Mouse (Mus musculus): ENCODE measurements around the gene Mark3. TPM values are rescaled to one million over a fixed set of nuclear protein-coding genes. Genes with fewer than 3 reads are reported as not detected.

The Mark3 gene
- total RNA-seq, 2 experiments from 2014 or later: 45.5 to 47.4 TPM

DNA sequence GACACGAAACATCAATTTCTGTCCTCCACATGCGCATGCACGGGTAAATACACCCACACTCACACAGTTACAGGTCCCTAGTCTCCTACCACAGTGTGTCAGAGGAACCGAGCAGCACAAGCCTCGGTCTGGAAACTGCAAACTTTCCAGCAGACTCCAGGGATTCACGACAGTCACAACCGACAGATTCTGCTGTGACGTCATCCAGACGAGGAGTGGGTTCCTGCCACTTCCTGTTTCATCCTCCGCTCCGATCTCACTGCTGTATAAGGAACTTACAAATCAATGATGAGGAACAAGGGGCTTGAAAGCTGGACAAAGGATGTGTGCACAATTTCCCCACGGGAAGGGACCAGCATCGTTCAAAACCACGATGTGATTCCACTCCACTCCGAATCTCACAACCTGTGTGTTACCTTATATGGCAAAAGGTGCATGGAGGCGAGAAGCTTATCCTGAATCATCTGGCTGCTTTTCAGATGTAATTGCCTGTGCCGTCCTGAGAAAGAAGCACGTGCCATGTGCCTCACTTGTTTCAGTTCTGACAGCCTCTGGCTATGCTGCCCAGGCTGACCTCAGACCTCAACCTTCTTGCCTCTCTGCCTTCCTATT, 14.6 kb upstream of the Mark3 start:
- DNase-seq: peak in 1 of 2 experiments; percentile 43

- no peak for DNase-seq
Observed at GRCm38 (mm10) chr12:111560286-111560685, 14.0 kb upstream of the Mark3 start.

DNA sequence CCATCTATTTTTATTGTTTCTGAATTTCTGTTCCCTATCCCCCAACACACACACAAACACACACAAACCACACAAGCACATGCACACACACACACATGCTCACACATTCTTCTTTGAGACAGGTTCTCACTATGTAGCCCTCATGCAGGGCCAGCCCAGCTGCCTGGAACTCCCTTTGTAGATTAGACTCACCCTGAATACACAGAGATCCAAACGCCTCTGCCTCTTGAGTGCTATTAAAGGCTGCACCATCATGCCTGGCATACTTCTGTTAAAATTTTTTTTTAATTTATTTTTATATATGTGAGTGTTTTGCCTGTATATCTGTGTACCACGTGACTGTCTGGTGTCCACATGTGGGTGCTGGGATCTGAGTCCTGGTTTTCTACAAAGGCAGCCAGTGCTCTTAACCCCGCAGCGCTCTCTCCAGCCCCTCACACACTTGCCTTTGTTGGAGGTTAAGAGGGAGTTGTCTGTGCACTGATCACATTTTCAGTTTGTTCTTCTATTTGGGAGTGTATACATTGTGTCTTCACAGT, 12.0 kb upstream of the Mark3 start:
- DNase-seq: no peak

DNA sequence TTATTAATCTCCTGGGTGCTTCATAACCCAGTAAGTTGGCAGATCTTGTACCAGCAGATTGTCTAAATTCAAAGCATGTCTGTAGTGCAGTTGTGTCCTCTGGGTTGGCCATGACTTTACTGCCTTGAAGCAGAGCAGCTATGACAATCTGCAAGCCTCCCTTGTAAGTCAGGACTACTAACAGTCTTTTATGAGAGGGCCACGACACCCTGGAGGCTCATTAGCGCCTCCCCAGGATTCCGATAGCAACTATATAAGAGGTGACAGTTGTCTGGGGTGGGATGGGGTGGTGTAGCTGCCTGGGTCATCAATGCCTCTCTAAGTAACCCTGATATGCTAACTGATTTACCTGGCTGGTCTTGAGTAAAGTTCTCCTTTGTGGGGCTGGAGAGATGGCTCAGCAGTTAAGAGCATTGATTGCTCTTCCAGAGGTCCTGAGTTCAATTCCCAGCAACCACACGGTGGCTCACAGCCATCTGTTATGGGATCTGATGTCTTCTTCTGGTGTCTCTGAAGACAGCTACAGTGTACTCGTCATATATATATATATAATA, 11.2 kb upstream of the Mark3 start:
- no peak for DNase-seq

GRCm38 (mm10) chr12:111565363-111565762, 9.0 kb upstream of the Mark3 start:
- DNase-seq: no peak

GRCm38 (mm10) chr12:111568836-111569235, 5.5 kb upstream of the Mark3 start:
- no peak for DNase-seq

DNA sequence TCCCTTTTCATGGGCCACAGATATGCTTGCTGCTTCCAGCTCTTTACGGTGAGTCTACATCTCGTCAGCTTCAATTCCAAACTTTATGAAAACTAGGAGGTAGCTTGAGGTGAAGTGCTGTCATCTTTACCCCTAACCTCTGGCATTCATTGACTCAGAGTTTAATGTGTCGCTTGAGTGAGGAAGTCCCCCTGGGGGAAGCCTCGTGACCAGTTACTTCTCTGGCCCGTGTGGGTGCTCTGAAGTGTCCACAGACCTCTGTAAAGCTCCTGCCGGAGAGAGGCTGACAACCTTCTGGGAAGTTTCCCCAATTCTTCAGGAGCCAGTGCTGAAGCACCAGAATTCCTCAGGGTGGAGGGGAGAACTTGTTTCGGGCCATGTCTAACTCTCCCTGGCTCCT, 1.9 kb upstream of the Mark3 start:
- no peak for DNase-seq

- no peak for DNase-seq
Observed at GRCm38 (mm10) chr12:111573315-111573714, 1.0 kb upstream of the Mark3 start.

GRCm38 (mm10) chr12:111574887-111575838, 840 bp downstream of the Mark3 start:
- DNase-seq: peak; percentile 55 to 64

- no peak for DNase-seq
Observed at GRCm38 (mm10) chr12:111583058-111583457, 8.7 kb downstream of the Mark3 start.

DNA sequence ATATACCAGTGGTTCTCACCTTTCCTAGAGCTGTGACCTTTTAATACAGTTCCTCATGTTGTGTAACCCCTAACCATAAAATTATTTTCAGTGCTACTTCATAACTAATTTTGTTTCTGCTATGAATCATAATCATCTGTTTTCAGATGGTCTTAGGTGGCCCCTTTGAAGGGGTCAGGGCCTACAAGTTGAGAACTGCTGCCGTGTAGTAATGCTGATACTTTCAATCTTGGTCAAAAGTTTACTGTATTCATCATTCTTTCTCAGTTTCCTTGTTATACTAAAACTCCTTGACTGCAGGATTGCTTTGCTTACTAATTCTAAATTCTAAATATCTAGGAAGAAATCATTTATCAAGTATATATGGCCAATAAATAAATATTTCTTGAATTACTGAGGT, 10.1 kb downstream of the Mark3 start:
- no peak for DNase-seq

- no peak for DNase-seq
Observed at GRCm38 (mm10) chr12:111587252-111587651, 12.9 kb downstream of the Mark3 start.

DNA sequence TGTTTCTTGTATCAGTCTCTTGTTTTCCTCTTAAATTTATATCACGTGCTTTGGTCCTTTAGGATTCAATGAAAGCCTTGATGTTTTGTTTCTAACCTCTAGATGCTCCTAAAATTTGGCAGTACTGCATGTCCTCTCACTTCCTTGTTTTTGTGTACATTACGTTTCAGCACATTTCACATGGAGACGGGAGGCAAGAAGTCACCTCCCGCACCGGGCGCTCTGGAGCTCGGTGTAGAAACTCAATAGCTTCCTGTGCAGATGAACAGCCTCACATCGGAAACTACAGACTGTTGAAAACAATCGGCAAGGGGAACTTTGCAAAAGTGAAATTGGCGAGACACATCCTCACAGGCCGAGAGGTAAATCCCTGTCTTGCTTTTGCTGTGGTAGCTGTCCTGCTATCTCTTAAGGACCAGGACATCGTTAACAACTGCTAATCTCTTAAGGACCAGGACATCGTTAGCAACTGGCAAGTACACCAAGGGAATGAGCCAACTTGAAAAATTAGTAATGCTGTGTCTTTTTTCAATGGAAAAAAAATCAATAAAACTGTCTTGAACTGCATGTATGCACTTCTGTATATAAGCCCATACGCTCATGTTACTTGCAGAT, 18.2 kb downstream of the Mark3 start:
- DNase-seq: peak; percentile 48 to 74

DNA sequence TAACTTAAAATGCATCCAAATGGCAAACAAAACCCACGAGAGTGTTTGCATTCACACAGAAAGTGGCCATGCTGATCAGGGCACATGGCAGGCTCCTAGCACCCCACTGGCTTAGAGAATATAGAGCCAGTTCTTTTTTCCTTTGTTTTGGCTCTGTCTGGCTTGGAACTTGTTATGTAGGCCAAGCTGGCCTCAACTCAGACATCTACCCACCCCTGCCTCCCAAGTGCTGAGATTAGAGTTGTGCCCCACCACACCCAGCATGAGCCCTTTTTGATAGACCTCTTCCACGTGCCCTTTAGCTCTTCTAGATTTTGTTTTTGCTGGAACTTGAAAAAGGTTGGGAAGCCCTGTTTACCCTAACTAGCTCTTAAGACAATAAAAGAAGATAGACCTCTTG, 19.5 kb downstream of the Mark3 start:
- DNase-seq: no peak

- no peak for DNase-seq
Observed at GRCm38 (mm10) chr12:111597310-111597709, 23.0 kb downstream of the Mark3 start.

DNA sequence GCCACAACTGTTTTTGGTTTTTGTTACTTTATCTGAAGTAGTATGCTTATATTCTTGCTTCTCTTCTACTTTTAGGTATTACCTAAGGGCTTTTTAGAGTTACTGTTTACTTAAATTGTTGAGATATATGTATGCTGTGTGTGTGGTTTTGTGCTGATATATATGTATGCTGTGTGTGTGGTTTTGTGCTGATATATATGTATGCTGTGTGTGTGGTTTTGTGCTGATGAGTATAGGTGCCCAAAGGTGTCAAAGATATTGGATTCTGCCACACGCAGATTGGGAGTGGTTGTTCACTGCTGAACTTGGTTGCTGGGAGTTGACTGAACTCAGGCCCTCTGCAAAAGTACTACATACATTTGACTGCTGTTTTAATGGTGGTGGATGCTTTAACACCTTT, 24.6 kb downstream of the Mark3 start:
- DNase-seq: no peak

DNA sequence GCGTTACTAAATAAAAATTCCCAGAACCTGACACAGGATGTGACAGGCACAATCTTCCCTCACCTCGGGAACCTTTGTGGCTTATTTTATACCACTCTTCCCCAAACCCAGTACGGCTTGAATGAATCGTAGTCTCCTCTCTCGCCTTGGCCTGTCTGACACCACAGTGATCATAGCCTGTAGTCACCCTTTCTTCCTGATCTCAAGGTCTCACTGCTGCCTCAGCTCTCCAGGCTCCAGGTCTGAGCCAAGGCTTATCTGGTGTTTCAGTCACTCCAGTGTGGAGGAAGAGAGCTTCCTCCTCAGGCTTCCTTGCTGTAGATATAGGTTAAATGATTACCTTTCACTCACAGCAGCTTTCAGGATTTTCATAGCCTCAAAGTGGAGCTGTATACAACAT, 25.3 kb downstream of the Mark3 start:
- DNase-seq: no peak

DNA sequence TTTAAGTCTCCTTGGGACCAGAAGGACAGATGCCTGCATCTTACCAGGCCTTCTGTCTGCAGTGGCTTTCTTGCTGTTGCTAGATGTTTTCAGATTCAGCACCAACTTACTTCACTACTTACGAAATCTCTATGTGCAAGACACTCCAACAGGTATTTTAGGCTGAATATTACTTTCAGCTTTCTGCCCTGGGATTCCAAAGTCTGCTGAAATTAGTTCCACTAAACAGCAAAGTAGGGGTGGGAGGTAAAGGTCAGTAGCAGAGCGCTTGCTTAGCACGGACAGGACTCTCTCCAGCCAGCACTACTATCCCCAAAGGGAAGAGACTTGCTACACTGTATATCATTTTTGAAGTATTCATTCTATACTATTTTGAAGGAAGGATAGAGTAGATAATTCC, 29.5 kb downstream of the Mark3 start:
- no peak for DNase-seq

DNA sequence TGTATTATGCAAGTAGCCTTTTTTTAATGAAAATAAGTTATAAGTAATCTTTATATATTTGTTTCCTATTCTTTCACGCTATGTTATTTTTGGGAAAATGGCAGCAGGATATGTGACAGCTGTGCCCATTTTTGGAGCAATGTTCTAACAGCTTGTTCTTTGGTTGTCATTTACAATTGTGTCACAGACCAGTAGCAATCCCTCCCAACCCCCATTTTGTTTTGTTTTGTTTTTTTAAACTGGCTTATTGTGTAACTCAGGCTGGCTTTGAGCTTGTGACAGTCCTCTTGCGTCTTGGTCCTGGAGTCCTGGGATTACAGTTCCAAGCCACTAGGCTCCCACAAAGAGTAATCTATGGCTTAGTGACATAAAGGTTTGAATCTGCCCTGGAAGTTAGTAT, 31.3 kb downstream of the Mark3 start:
- no peak for DNase-seq

- no peak for DNase-seq
Observed at GRCm38 (mm10) chr12:111608015-111608414, 33.7 kb downstream of the Mark3 start.

- DNase-seq: no peak
Observed at GRCm38 (mm10) chr12:111614475-111615141, 40.3 kb downstream of the Mark3 start.

DNA sequence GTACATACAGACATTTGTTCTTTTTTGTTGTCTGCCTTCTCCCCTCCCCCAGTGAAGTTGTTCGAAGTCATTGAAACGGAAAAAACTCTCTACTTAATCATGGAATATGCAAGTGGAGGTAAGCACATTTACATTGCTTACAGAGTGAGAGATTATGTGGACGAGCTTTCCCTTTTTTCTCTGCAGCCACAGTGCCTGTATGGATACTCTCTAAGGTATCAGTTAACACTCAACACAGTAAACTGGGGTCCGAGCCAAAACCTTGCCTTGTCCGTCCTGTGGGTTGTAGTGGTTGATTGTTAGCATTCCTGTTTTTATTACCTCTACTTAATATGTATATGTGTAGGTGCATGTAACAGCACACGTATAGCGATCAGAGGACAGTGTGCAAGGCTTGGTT, 43.9 kb downstream of the Mark3 start:
- DNase-seq: no peak
